Mouse (Mus musculus) sigmoid colon, adult 10 weeks (tissue): ENCODE measurements around the gene Fdx1. TPM values are rescaled to one million over a fixed set of nuclear protein-coding genes. Genes with fewer than 3 reads are reported as not detected.

Experiments used
- polyA plus RNA-seq: library from polyadenylated mRNA; stranded (reverse); fragments of 350-450 nt; fragmentation: Illumina TruSeq; extraction: RNeasy Lipid Tissue Mini Kit (QIAGEN cat#74804); gene quantifications from one replicate; pipeline ENCODE4 v1.2.3, GENCODE M21; 2014; ENCODE audit warnings: low read depth, low replicate concordance

Gene Fdx1
- 27.4 TPM for polyA plus RNA-seq

GRCm38 (mm10) chr9:51962975-51963701 is at the start of gene Fdx1:
Gene Fdx1 (minus strand): TSS chr9:51963556.

Other genes with a start within 250 kb of the Fdx1 start
- gene Arhgap20, start 198.2 kb downstream of the Fdx1 start, polyA plus RNA-seq = 24.8 TPM
- 86.1 TPM for gene Rdx, start 83.6 kb upstream of the Fdx1 start, polyA plus RNA-seq
- 3.2 TPM for gene Zc3h12c, start 205.0 kb upstream of the Fdx1 start, polyA plus RNA-seq